Comparison of ENCODE assay signal across 17 mouse cellular contexts in genomic region chr10:21334349-21335105, GRCm38 (mm10). TPM values are rescaled to one million over a fixed set of nuclear protein-coding genes. Genes with fewer than 3 reads are reported as not detected.
DNase-seq lines count a peak whose midpoint lies in the region; ATAC-seq and TF ChIP-seq lines count a peak whose summit lies in the region.
"Had no signal": no experiment of that assay in that cellular context is flagged by ENCODE, and none has a peak within 500 bp of the region (broad histone marks: within the 10 kb centered on the region; RNA-seq: fewer than 3 reads in every experiment).

No protein-coding gene starts in this region.

- 0 out of 2 replicates have a peak, but pooled peaks have one; percentile 20 for ATAC-seq in intestine, embryonic 15.5 days
- ATAC-seq in intestine, embryonic 16.5 days, result no peak
- 0 out of 2 replicates have a peak, but pooled peaks have one; percentile 12 for ATAC-seq in intestine, postnatal 0 days
- ATAC-seq: forebrain, embryonic 15.5 days had no signal

- H3K4me3 ChIP-seq in intestine, embryonic 15.5 days (replicated peaks), result no peak overlapping the region
- H3K4me3 ChIP-seq in intestine, embryonic 16.5 days (ENCODE audit: low read length), result no peak overlapping the region
- no peak overlapping the region for H3K4me3 ChIP-seq in intestine, postnatal 0 days (ENCODE audit: low read depth, low read length)
- H3K4me3 ChIP-seq: forebrain, embryonic 15.5 days; hindbrain, embryonic 15.5 days; stomach, embryonic 15.5 days had no signal

- no peak overlapping the region for H3K9ac ChIP-seq in intestine, embryonic 15.5 days
- no peak overlapping the region for H3K9ac ChIP-seq in intestine, embryonic 16.5 days (ENCODE audit: low read depth, low read length)
- H3K9ac ChIP-seq in intestine, postnatal 0 days (ENCODE audit: low read depth, low read length), result no peak overlapping the region
- H3K9ac ChIP-seq: forebrain, embryonic 15.5 days; hindbrain, embryonic 15.5 days; stomach, embryonic 15.5 days had no signal

- H3K9me3 ChIP-seq in intestine, embryonic 15.5 days, result no peaks in the 10 kb centered on the region
- H3K9me3 ChIP-seq in intestine, embryonic 16.5 days (ENCODE audit: control insufficient read depth, low read length), result peaks cover 4% of the 10 kb centered on the region; the same call in 1 of the 2 replicates
- H3K9me3 ChIP-seq in intestine, postnatal 0 days (ENCODE audit: control insufficient read depth), result no peaks in the 10 kb centered on the region
- H3K9me3 ChIP-seq: hindbrain, embryonic 15.5 days; stomach, embryonic 15.5 days had no signal

- no peak for TF ChIP-seq CTCF in intestine, postnatal 0 days (IDR thresholded peaks at IDR 0.05; ENCODE audit: low read depth)

- peaks cover 11% of the 10 kb centered on the region for H3K36me3 ChIP-seq in intestine, embryonic 15.5 days
- peaks cover 9% of the 10 kb centered on the region for H3K36me3 ChIP-seq in intestine, embryonic 16.5 days (ENCODE audit: control insufficient read depth, insufficient read depth, low read length)
- H3K36me3 ChIP-seq in intestine, postnatal 0 days (ENCODE audit: control insufficient read depth, insufficient read depth), result peaks cover 22% of the 10 kb centered on the region

- DNase-seq in cerebellum, postnatal 10 days, result peak; percentile 11 to 22
- no peak for DNase-seq in cerebellum, postnatal 36 days
- peak; percentile 21 for DNase-seq in MN1 (ENCODE audit: low spot score)
- no peak for DNase-seq in testis, postnatal 10 days (ENCODE audit: low spot score)
- no peak for DNase-seq in embryo, embryonic 10 days (ENCODE audit: low spot score)
- DNase-seq: adrenal gland, postnatal 14 days; gastrocnemius, postnatal 25 days; kidney, postnatal 25 days; right cerebral cortex, postnatal 4 days had no signal

- H3K4me1 ChIP-seq in intestine, embryonic 15.5 days (replicated peaks), result no peaks in the 10 kb centered on the region
- no peaks in the 10 kb centered on the region for H3K4me1 ChIP-seq in intestine, embryonic 16.5 days (ENCODE audit: control insufficient read depth, insufficient read depth, low read length)
- 0 out of 2 replicates have a peak, but pooled peaks cover 2% of the 10 kb centered on the region for H3K4me1 ChIP-seq in intestine, postnatal 0 days (replicated peaks; ENCODE audit: control insufficient read depth, insufficient read depth, low read length)
- H3K4me1 ChIP-seq: forebrain, embryonic 15.5 days; hindbrain, embryonic 15.5 days; stomach, embryonic 15.5 days had no signal

- H3K27ac ChIP-seq in intestine, embryonic 15.5 days, result no peak overlapping the region
- H3K27ac ChIP-seq in intestine, embryonic 16.5 days (ENCODE audit: low read length), result no peak overlapping the region
- no peak overlapping the region for H3K27ac ChIP-seq in intestine, postnatal 0 days (ENCODE audit: low read depth, low read length)
- H3K27ac ChIP-seq: forebrain, embryonic 15.5 days; hindbrain, embryonic 15.5 days; macrophage; stomach, embryonic 15.5 days had no signal

- no peak overlapping the region for H3K4me2 ChIP-seq in intestine, embryonic 15.5 days (replicated peaks)
- H3K4me2 ChIP-seq in intestine, embryonic 16.5 days (ENCODE audit: low read depth, low read length), result no peak overlapping the region
- H3K4me2 ChIP-seq in intestine, postnatal 0 days (replicated peaks; ENCODE audit: low read depth), result no peak overlapping the region
- H3K4me2 ChIP-seq: forebrain, embryonic 15.5 days; hindbrain, embryonic 15.5 days; stomach, embryonic 15.5 days had no signal

- 71% methylated on average over 7 of the region's 7 CpGs for WGBS in intestine, embryonic 15.5 days
- WGBS in intestine, embryonic 16.5 days, result 70% methylated on average over 7 of the region's 7 CpGs
- 57% methylated on average over 7 of the region's 7 CpGs for WGBS in intestine, postnatal 0 days

- H3K27me3 ChIP-seq in intestine, embryonic 15.5 days (replicated peaks), result no peaks in the 10 kb centered on the region
- no peaks in the 10 kb centered on the region for H3K27me3 ChIP-seq in intestine, embryonic 16.5 days (replicated peaks; ENCODE audit: control insufficient read depth, insufficient read depth, low read length)
- H3K27me3 ChIP-seq in intestine, postnatal 0 days (replicated peaks; ENCODE audit: control insufficient read depth, insufficient read depth, low read length), result no peaks in the 10 kb centered on the region
- H3K27me3 ChIP-seq: forebrain, embryonic 15.5 days; hindbrain, embryonic 15.5 days; stomach, embryonic 15.5 days had no signal

RNA-seq across cellular contexts. Expression of gene Hbs1l, which starts 38.7 kb away (rescaled TPM):
- polyA plus RNA-seq in intestine, embryonic 15.5 days (2015; fragmentation: Nextera tagmentation; extraction: Ambion mirVana), result 81.8 and 83.0 TPM in 2 replicates
- polyA plus RNA-seq in intestine, embryonic 16.5 days (2015; fragmentation: Nextera tagmentation; extraction: Ambion mirVana), result 78.7 and 80.0 TPM in 2 replicates
- 37.8 and 40.7 TPM in 2 replicates for polyA plus RNA-seq in intestine, postnatal 0 days (2015; fragmentation: Nextera tagmentation; extraction: Ambion mirVana)

RNA-seq across cellular contexts. Expression of gene Aldh8a1, which starts 42.6 kb away (rescaled TPM):
- polyA plus RNA-seq in intestine, embryonic 15.5 days (2015; fragmentation: Nextera tagmentation; extraction: Ambion mirVana), result 0.33 and 0.71 TPM in 2 replicates
- 0.24 and 1.1 TPM in 2 replicates for polyA plus RNA-seq in intestine, embryonic 16.5 days (2015; fragmentation: Nextera tagmentation; extraction: Ambion mirVana)
- not detected in 2 replicates for polyA plus RNA-seq in intestine, postnatal 0 days (2015; fragmentation: Nextera tagmentation; extraction: Ambion mirVana)
- polyA plus RNA-seq: embryonic facial prominence, embryonic 11.5 days; forebrain, embryonic 15.5 days; hindbrain, embryonic 15.5 days; macrophage had no signal

Comparison
In these comparisons a context has a peak if more than half of its experiments do, and no peak if none do; other contexts are left out.
1. DNase-seq: peak in cerebellum, postnatal 10 days (2 of 2) and MN1 (single experiment); none in cerebellum, postnatal 36 days (0 of 2), testis, postnatal 10 days (single experiment) and embryo, embryonic 10 days (single experiment).